In genomic region chr13:9192797-9193330, GRCm38 (mm10) we compare ENCODE assay signal across 17 mouse cellular contexts.
DNase-seq lines count a peak whose midpoint lies in the region; ATAC-seq lines count a peak whose summit lies in the region.
"Had no signal": no experiment of that assay in that cellular context is flagged by ENCODE, and none has a peak within 500 bp of the region (broad histone marks: within the 10 kb centered on the region; RNA-seq: fewer than 3 reads in every experiment).

No protein-coding gene starts in this region.

- intact Hi-C loops in gastrocnemius, postnatal 36 days (cut with DNase I) = no loop called here

- H3K9ac ChIP-seq in heart, embryonic 11.5 days (ENCODE audit: low read depth, low read length) = no peak overlapping the region
- H3K9ac ChIP-seq in midbrain, embryonic 15.5 days = no peak overlapping the region
- H3K9ac ChIP-seq: embryonic facial prominence, embryonic 15.5 days; forebrain, embryonic 13.5 days; limb, embryonic 13.5 days; liver, embryonic 15.5 days had no signal

- ATAC-seq in heart, embryonic 11.5 days (replicated peaks; ENCODE audit: insufficient number of reproducible peaks, low FRiP score, low TSS enrichment) = no peak
- no peak for ATAC-seq in midbrain, embryonic 15.5 days (replicated peaks)
- ATAC-seq: forebrain, embryonic 13.5 days had no signal

- no peaks in the 10 kb centered on the region for H3K36me3 ChIP-seq in heart, embryonic 11.5 days (ENCODE audit: control insufficient read depth, insufficient read depth, low read length)
- no peaks in the 10 kb centered on the region for H3K36me3 ChIP-seq in midbrain, embryonic 10.5 days
- H3K36me3 ChIP-seq in midbrain, embryonic 15.5 days (replicated peaks) = no peaks in the 10 kb centered on the region
- H3K36me3 ChIP-seq: embryonic facial prominence, embryonic 15.5 days; limb, embryonic 13.5 days; liver, embryonic 15.5 days had no signal

- no peaks in the 10 kb centered on the region for H3K27me3 ChIP-seq in heart, embryonic 11.5 days (ENCODE audit: control insufficient read depth, insufficient read depth, low read length)
- peaks cover 26% of the 10 kb centered on the region; the same call in 1 of the 2 replicates for H3K27me3 ChIP-seq in midbrain, embryonic 10.5 days (ENCODE audit: low read depth, poor library complexity, severe bottlenecking)
- no peaks in the 10 kb centered on the region for H3K27me3 ChIP-seq in midbrain, embryonic 15.5 days (replicated peaks)
- H3K27me3 ChIP-seq: embryonic facial prominence, embryonic 15.5 days; forebrain, embryonic 13.5 days; limb, embryonic 13.5 days; liver, embryonic 15.5 days had no signal

- H3K4me3 ChIP-seq in heart, embryonic 11.5 days (ENCODE audit: low read depth, low read length) = no peak overlapping the region
- H3K4me3 ChIP-seq in midbrain, embryonic 10.5 days = no peak overlapping the region
- no peak overlapping the region for H3K4me3 ChIP-seq in midbrain, embryonic 15.5 days
- H3K4me3 ChIP-seq: embryonic facial prominence, embryonic 15.5 days; forebrain, embryonic 13.5 days; heart, adult 2 months; limb, embryonic 13.5 days; liver, embryonic 15.5 days had no signal

- 58% methylated on average over 9 of the region's 9 CpGs for WGBS in heart, embryonic 11.5 days (ENCODE audit: insufficient replicate concordance)
- WGBS in midbrain, embryonic 10.5 days = 10% methylated on average over 9 of the region's 9 CpGs
- 19% methylated on average over 9 of the region's 9 CpGs for WGBS in midbrain, embryonic 15.5 days

- H3K9me3 ChIP-seq in heart, embryonic 11.5 days (replicated peaks; ENCODE audit: control insufficient read depth, low read length) = no peaks in the 10 kb centered on the region
- peaks cover 3% of the 10 kb centered on the region; the same call in 1 of the 2 replicates for H3K9me3 ChIP-seq in midbrain, embryonic 10.5 days (replicated peaks)
- no peaks in the 10 kb centered on the region for H3K9me3 ChIP-seq in midbrain, embryonic 15.5 days
- H3K9me3 ChIP-seq: embryonic facial prominence, embryonic 15.5 days; forebrain, embryonic 13.5 days; limb, embryonic 13.5 days; liver, embryonic 15.5 days had no signal

- peak; percentile 79 for DNase-seq in heart, adult 11 months
- DNase-seq in midbrain, embryonic 10.5 days (ENCODE audit: low spot score) = peak; percentile 57
- DNase-seq in embryo, embryonic 9.5 days (ENCODE audit: extremely low spot score) = peak; percentile 53
- DNase-seq in kidney, postnatal 36 days = peak; percentile 39 to 49
- DNase-seq in gastrocnemius, postnatal 36 days = no peak
- DNase-seq: adrenal gland, adult 2 months; cerebellum, adult 11 months; cerebellum, postnatal 25 days; heart, adult 2 months; heart, postnatal 10 days; right cerebral cortex, postnatal 4 days had no signal

- no peak overlapping the region for H3K4me2 ChIP-seq in heart, embryonic 11.5 days
- no peak overlapping the region for H3K4me2 ChIP-seq in midbrain, embryonic 15.5 days
- H3K4me2 ChIP-seq: embryonic facial prominence, embryonic 15.5 days; forebrain, embryonic 13.5 days; limb, embryonic 13.5 days; liver, embryonic 15.5 days had no signal

- H3K27ac ChIP-seq in heart, embryonic 11.5 days (ENCODE audit: low read depth, low read length) = no peak overlapping the region
- peak overlapping the region; percentile 29; the same call in 1 of the 2 replicates for H3K27ac ChIP-seq in midbrain, embryonic 10.5 days (replicated peaks)
- no peak overlapping the region for H3K27ac ChIP-seq in midbrain, embryonic 15.5 days
- H3K27ac ChIP-seq: embryonic facial prominence, embryonic 15.5 days; forebrain, embryonic 13.5 days; heart, adult 2 months; limb, embryonic 13.5 days; liver, embryonic 15.5 days had no signal

- H3K4me1 ChIP-seq in heart, embryonic 11.5 days (ENCODE audit: control insufficient read depth, insufficient read depth, low read length) = peaks cover 8% of the 10 kb centered on the region
- H3K4me1 ChIP-seq in midbrain, embryonic 10.5 days = peaks cover 37% of the 10 kb centered on the region
- peaks cover 9% of the 10 kb centered on the region for H3K4me1 ChIP-seq in midbrain, embryonic 15.5 days
- H3K4me1 ChIP-seq: liver, embryonic 15.5 days had no signal

Comparison
In these comparisons a context has a peak if more than half of its experiments do, and no peak if none do; other contexts are left out.
1. DNase-seq: peak in heart, adult 11 months (single experiment), midbrain, embryonic 10.5 days (single experiment), embryo, embryonic 9.5 days (single experiment) and kidney, postnatal 36 days (2 of 2); none in gastrocnemius, postnatal 36 days (0 of 2).